Mouse (Mus musculus): ENCODE measurements at regions not wholly inside any gene's neighbourhood (a gene's known extent, or its start where the extent isn't known, plus 50 kb on each side); places are given as distances from the start of the nearest gene placed in this dataset.

- TF ChIP-seq CTCF (IDR thresholded peaks at IDR 0.05; ENCODE audit: borderline replicate concordance, extremely low read depth, insufficient read depth, insufficient read length) (no peak), POLR2A (IDR thresholded peaks at IDR 0.05; ENCODE audit: borderline replicate concordance, extremely low read depth, insufficient read depth, insufficient read length, poor library complexity, severe bottlenecking) (no peak)
These were observed 1081.0 kb downstream of the Car8 start for GRCm38 (mm10) chr4:7157883-7158282.

Measured in brain, embryonic 14.5 days (tissue).